Mouse (Mus musculus) ES-Bruce4 (cell line): Measurements from ENCODE around the gene Zdhhc8.

Experiments used
- CTCF ChIP-seq: IDR thresholded peaks from one replicate; pipeline ENCODE4 v1.8.1; 2011; ENCODE audit warnings: low read depth, low read length
- EP300 ChIP-seq: IDR thresholded peaks from 2 replicates; pipeline ENCODE4 v1.6.1; 2011; ENCODE audit warnings: low read depth, low read length; ENCODE audit not compliant: insufficient read depth
- POLR2A ChIP-seq: IDR thresholded peaks from one replicate; pipeline ENCODE4 v1.8.1; 2011; ENCODE audit warnings: low read length; ENCODE audit not compliant: insufficient read depth

- TF ChIP-seq EP300 (no peak), CTCF (no peak), POLR2A (no peak)
Measured at GRCm38 (mm10) chr16:18173231-18173630, 61.7 kb downstream of the Zdhhc8 start.
